ENCODE assay signal across 20 mouse cellular contexts in genomic region chr7:68795578-68795977, GRCm38 (mm10). TPM values are rescaled to one million over a fixed set of nuclear protein-coding genes. Genes with fewer than 3 reads are reported as not detected.
A peak's percentile ranks its signal among the peaks of the same experiment; 100 is the strongest.
DNase-seq lines count a peak whose midpoint lies in the region; ATAC-seq lines count a peak whose summit lies in the region.
"Had no signal": no experiment of that assay in that cellular context is flagged by ENCODE, and none has a peak within 500 bp of the region (broad histone marks: within the 10 kb centered on the region; RNA-seq: fewer than 3 reads in every experiment).

No protein-coding gene starts in this region.

- peak; percentile 15 for DNase-seq in layer of hippocampus, adult 11-12 months (ENCODE audit: low spot score)
- DNase-seq in layer of hippocampus, adult 8-10 months (ENCODE audit: low spot score in 2 of 2) = no peak
- no peak for DNase-seq in heart, postnatal 10 days
- DNase-seq in adrenal gland, postnatal 14 days = no peak
- DNase-seq: adrenal gland, adult 8-10 months; adrenal gland, postnatal 36 days; cerebellum, adult 18-20 months; cerebellum, adult 9-10 months; cerebellum, postnatal 14 days; forebrain, postnatal 0 days; gastrocnemius, adult 2 months; gastrocnemius, postnatal 14 days had no signal

- ATAC-seq in granulocyte monocyte progenitor cell, adult 5-6 weeks (replicated peaks; ENCODE audit: poor library complexity, severe bottlenecking) = peak; percentile 82
- peak; percentile 50; the same call in 1 of the 2 replicates for ATAC-seq in megakaryocyte, adult 5-6 weeks (ENCODE audit: poor library complexity, severe bottlenecking)
- ATAC-seq: activated CD4-positive, CD25-positive, alpha-beta regulatory T cell, adult 4 months; CD4-positive, CD25-positive, alpha-beta regulatory T cell, adult 4 months; forebrain, embryonic 14.5 days; forebrain, postnatal 0 days; hindbrain, embryonic 16.5 days; intestine, embryonic 15.5 days had no signal

- intact Hi-C loops in heart, postnatal 10 days (cut with DNase I) = no loop called here

RNA-seq across cellular contexts. Expression of gene Arrdc4, which starts 46.5 kb away (rescaled TPM):
- 10 to 100 TPM in 3 of 4 experiments, 1 to 10 TPM in 1; 9.7 to 15.0 (median 11.7) TPM for total RNA-seq in layer of hippocampus, adult 8-10 months (2022)
- total RNA-seq in granulocyte monocyte progenitor cell, adult 5-6 weeks (2014; fragmentation: Nextera tagmentation) = 3.2 and 7.9 TPM in 2 replicates
- 5.4 and 8.0 TPM in 2 replicates for total RNA-seq in granulocyte monocyte progenitor cell, adult 5-6 weeks (2017)
- 18.1 and 23.2 TPM in 2 replicates for total RNA-seq in megakaryocyte, adult 5-6 weeks (2015)
- 22.6 and 23.7 TPM in 2 replicates for total RNA-seq in megakaryocyte, adult 5-6 weeks (2017)
- 10 to 100 TPM; 18.8 to 22.9 TPM for total RNA-seq in heart, postnatal 10 days (2021)
- total RNA-seq in adrenal gland, postnatal 14 days (2021) = 17.6 and 25.2 TPM in 2 replicates
- total RNA-seq: MEL had no signal
